Mouse (Mus musculus): ENCODE results near the gene Rbpj.

DNA sequence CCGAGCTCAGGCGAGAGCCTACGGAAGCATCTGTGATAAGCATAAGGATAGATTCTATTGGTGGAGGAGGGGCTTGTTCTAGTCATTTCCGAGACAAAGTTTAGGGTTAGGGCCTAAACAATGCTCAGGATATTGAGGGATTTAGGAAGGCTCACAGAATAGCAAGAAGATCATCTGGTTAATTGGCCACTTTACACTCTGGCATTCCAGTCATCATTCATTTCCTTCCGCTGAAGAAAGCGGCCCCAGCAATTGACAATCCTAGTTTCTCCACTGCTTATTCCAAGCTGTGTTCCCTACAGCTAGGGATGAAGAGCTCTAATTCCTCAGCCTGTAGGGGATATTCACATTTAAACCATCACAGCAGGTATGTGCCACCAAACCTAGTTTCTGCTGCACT, 39.8 kb downstream of the Rbpj start:
- TF ChIP-seq GATA1 (IDR thresholded peaks at IDR 0.05; ENCODE audit: borderline replicate concordance, low read length), result no peak
- no peak for TF ChIP-seq FLI1 (IDR thresholded peaks at IDR 0.05; ENCODE audit: low read length)

All from megakaryocyte, embryonic 14.5 days (primary cell).